Comparison of ENCODE assay signal across 14 mouse cellular contexts in genomic region chr9:104251111-104251510, GRCm38 (mm10).
"Had no signal": no experiment of that assay in that cellular context is flagged by ENCODE, and none has a peak within 500 bp of the region (broad histone marks: within the 10 kb centered on the region; RNA-seq: fewer than 3 reads in every experiment).

No protein-coding gene starts in this region.

- H3K9ac ChIP-seq: hindbrain, embryonic 14.5 days; limb, embryonic 12.5 days; liver, embryonic 15.5 days; neural tube, embryonic 12.5 days had no signal

- ATAC-seq: lung, postnatal 0 days had no signal

- H3K4me3 ChIP-seq: layer of hippocampus, adult 2 months; limb, embryonic 12.5 days; liver, embryonic 15.5 days; midbrain, embryonic 10.5 days; neural tube, embryonic 12.5 days had no signal

- H3K27me3 ChIP-seq: limb, embryonic 12.5 days; liver, embryonic 15.5 days; neural tube, embryonic 12.5 days had no signal

- DNase-seq: liver; lung, adult 2 months; lung, postnatal 36 days; midbrain, embryonic 14.5 days; right cerebral cortex, postnatal 4 days; thymus, postnatal 4 days had no signal

- H3K27ac ChIP-seq: hindbrain, embryonic 14.5 days; kidney, postnatal 0 days; layer of hippocampus, adult 2 months; limb, embryonic 12.5 days; liver, embryonic 15.5 days; midbrain, embryonic 10.5 days; neural tube, embryonic 12.5 days had no signal

- H3K4me2 ChIP-seq: hindbrain, embryonic 14.5 days; limb, embryonic 12.5 days; liver, embryonic 15.5 days; neural tube, embryonic 12.5 days had no signal

- H3K9me3 ChIP-seq: limb, embryonic 12.5 days; liver, embryonic 15.5 days; midbrain, embryonic 10.5 days; neural tube, embryonic 12.5 days had no signal

- H3K36me3 ChIP-seq: liver, embryonic 15.5 days; neural tube, embryonic 12.5 days had no signal
